23 mouse cellular contexts compared by ENCODE assay signal in genomic region chr8:111517466-111517865, GRCm38 (mm10). TPM values are rescaled to one million over a fixed set of nuclear protein-coding genes. Genes with fewer than 3 reads are reported as not detected.
DNase-seq lines count a peak whose midpoint lies in the region; ATAC-seq and TF ChIP-seq lines count a peak whose summit lies in the region.
"Had no signal": no experiment of that assay in that cellular context is flagged by ENCODE, and none has a peak within 500 bp of the region (broad histone marks: within the 10 kb centered on the region; RNA-seq: fewer than 3 reads in every experiment).

No protein-coding gene starts in this region.

- no peak overlapping the region for H3K4me2 ChIP-seq in liver, embryonic 12.5 days
- no peak overlapping the region for H3K4me2 ChIP-seq in liver, embryonic 11.5 days
- no peak overlapping the region for H3K4me2 ChIP-seq in liver, embryonic 14.5 days (ENCODE audit: low read depth)
- no peak overlapping the region for H3K4me2 ChIP-seq in liver, embryonic 15.5 days
- no peak overlapping the region for H3K4me2 ChIP-seq in forebrain, embryonic 11.5 days (ENCODE audit: low read depth, low read length, severe bottlenecking)
- H3K4me2 ChIP-seq in intestine, embryonic 16.5 days (ENCODE audit: low read depth, low read length), result no peak overlapping the region
- H3K4me2 ChIP-seq: embryonic facial prominence, embryonic 12.5 days; forebrain, embryonic 12.5 days had no signal

- ATAC-seq in liver, embryonic 12.5 days, result no peak
- ATAC-seq in liver, embryonic 11.5 days (replicated peaks; ENCODE audit: low FRiP score), result no peak
- no peak for ATAC-seq in liver, embryonic 14.5 days (ENCODE audit: insufficient read depth)
- ATAC-seq in liver, embryonic 15.5 days (ENCODE audit: insufficient read depth), result no peak
- ATAC-seq in forebrain, embryonic 11.5 days (replicated peaks; ENCODE audit: low FRiP score), result no peak
- no peak for ATAC-seq in intestine, embryonic 16.5 days
- ATAC-seq: activated CD4-positive, CD25-positive, alpha-beta regulatory T cell, adult 4 months; forebrain, embryonic 14.5 days; forebrain, embryonic 16.5 days; Patski had no signal

- H3K36me3 ChIP-seq in liver, embryonic 12.5 days, result peaks cover 22% of the 10 kb centered on the region
- 0 out of 2 replicates have a peak, but pooled peaks cover 2% of the 10 kb centered on the region for H3K36me3 ChIP-seq in liver, embryonic 11.5 days (ENCODE audit: control insufficient read depth, insufficient read depth, low read length)
- H3K36me3 ChIP-seq in liver, embryonic 14.5 days (replicated peaks; ENCODE audit: control insufficient read depth, insufficient read depth, low read depth), result no peaks in the 10 kb centered on the region
- H3K36me3 ChIP-seq in liver, embryonic 15.5 days (replicated peaks), result peaks cover 4% of the 10 kb centered on the region; the same call in 1 of the 2 replicates
- H3K36me3 ChIP-seq in forebrain, embryonic 11.5 days (ENCODE audit: control insufficient read depth, insufficient read depth, low read length), result no peaks in the 10 kb centered on the region
- H3K36me3 ChIP-seq in intestine, embryonic 16.5 days (ENCODE audit: control insufficient read depth, insufficient read depth, low read length), result no peaks in the 10 kb centered on the region
- H3K36me3 ChIP-seq: embryonic facial prominence, embryonic 12.5 days; forebrain, embryonic 12.5 days had no signal

- 76% methylated on average over 2 of the region's 2 CpGs for WGBS in liver, embryonic 12.5 days (ENCODE audit: insufficient replicate concordance)
- 84% methylated on average over 2 of the region's 2 CpGs for WGBS in liver, embryonic 11.5 days
- 74% methylated on average over 2 of the region's 2 CpGs for WGBS in liver, embryonic 14.5 days (ENCODE audit: insufficient replicate concordance)
- WGBS in liver, embryonic 15.5 days (ENCODE audit: insufficient replicate concordance), result 71% methylated on average over 2 of the region's 2 CpGs
- WGBS in forebrain, embryonic 11.5 days, result 93% methylated on average over 2 of the region's 2 CpGs
- 87% methylated on average over 2 of the region's 2 CpGs for WGBS in intestine, embryonic 16.5 days

- no peaks in the 10 kb centered on the region for H3K9me3 ChIP-seq in liver, embryonic 12.5 days (replicated peaks)
- H3K9me3 ChIP-seq in liver, embryonic 11.5 days (ENCODE audit: control insufficient read depth, low read length), result no peaks in the 10 kb centered on the region
- H3K9me3 ChIP-seq in liver, embryonic 14.5 days (ENCODE audit: control insufficient read depth, low read length), result no peaks in the 10 kb centered on the region
- no peaks in the 10 kb centered on the region for H3K9me3 ChIP-seq in liver, embryonic 15.5 days (replicated peaks)
- H3K9me3 ChIP-seq in forebrain, embryonic 11.5 days (ENCODE audit: control insufficient read depth, low read length), result no peaks in the 10 kb centered on the region
- H3K9me3 ChIP-seq in intestine, embryonic 16.5 days (ENCODE audit: control insufficient read depth, low read length), result no peaks in the 10 kb centered on the region
- H3K9me3 ChIP-seq: embryonic facial prominence, embryonic 10.5 days; embryonic facial prominence, embryonic 12.5 days; forebrain, embryonic 12.5 days had no signal

- H3K4me1 ChIP-seq in liver, embryonic 12.5 days, result peaks cover 30% of the 10 kb centered on the region
- peaks cover 14% of the 10 kb centered on the region for H3K4me1 ChIP-seq in liver, embryonic 11.5 days (replicated peaks; ENCODE audit: control insufficient read depth, insufficient read depth, low read length)
- peaks cover 4 to 19% of the 10 kb centered on the region in 2 experiments; a peak in 3 of 4 replicates for H3K4me1 ChIP-seq in liver, embryonic 14.5 days (replicated peaks; ENCODE audit: control insufficient read depth in 2 of 2, insufficient read depth in 2 of 2, low read length in 1 of 2)
- peaks cover 32% of the 10 kb centered on the region for H3K4me1 ChIP-seq in liver, embryonic 15.5 days (replicated peaks)
- H3K4me1 ChIP-seq in forebrain, embryonic 11.5 days (replicated peaks; ENCODE audit: control insufficient read depth, insufficient read depth, low read length), result 0 out of 2 replicates have a peak, but pooled peaks cover 2% of the 10 kb centered on the region
- peaks cover 8% of the 10 kb centered on the region for H3K4me1 ChIP-seq in intestine, embryonic 16.5 days (ENCODE audit: control insufficient read depth, insufficient read depth, low read length)

- peak overlapping the region; percentile 26; the same call in 1 of the 2 replicates for H3K27ac ChIP-seq in liver, embryonic 12.5 days
- H3K27ac ChIP-seq in liver, embryonic 11.5 days (ENCODE audit: low read depth, low read length), result no peak overlapping the region
- H3K27ac ChIP-seq in liver, embryonic 14.5 days, result peak overlapping the region; percentile 31; the same call in 1 of the 2 replicates
- H3K27ac ChIP-seq in liver, embryonic 15.5 days (replicated peaks), result peak overlapping the region; percentile 29; the same call in 1 of the 2 replicates
- H3K27ac ChIP-seq in forebrain, embryonic 11.5 days (ENCODE audit: low read depth, low read length), result no peak overlapping the region
- no peak overlapping the region for H3K27ac ChIP-seq in intestine, embryonic 16.5 days (ENCODE audit: low read length)
- H3K27ac ChIP-seq: embryonic facial prominence, embryonic 10.5 days; embryonic facial prominence, embryonic 12.5 days; forebrain, embryonic 12.5 days had no signal

- no peak for TF ChIP-seq CTCF in liver, embryonic 14.5 days (IDR thresholded peaks at IDR 0.05; ENCODE audit: low read depth)

- no peak for TF ChIP-seq EP300 in liver, embryonic 14.5 days (IDR thresholded peaks at IDR 0.05; ENCODE audit: low read depth)

- DNase-seq in liver, embryonic 11.5 days (ENCODE audit: low spot score), result no peak
- DNase-seq in liver, embryonic 14.5 days (ENCODE audit: low read depth in 3 of 3, low spot score in 3 of 3), result no peak
- DNase-seq in liver (no peak), A20 (ENCODE audit: low read depth, low spot score) (peak; percentile 56)
- DNase-seq in forebrain, embryonic 11.5 days (ENCODE audit: low spot score), result no peak
- DNase-seq: adrenal gland, adult 8-10 months; adrenal gland, postnatal 14 days; adrenal gland, postnatal 36 days; cerebellum, adult 11-12 months; cerebellum, adult 2 months; cerebellum, adult 9-10 months; cerebellum, postnatal 10 days; cerebellum, postnatal 25 days had no signal

- no peak overlapping the region for H3K9ac ChIP-seq in liver, embryonic 12.5 days
- no peak overlapping the region for H3K9ac ChIP-seq in liver, embryonic 11.5 days (ENCODE audit: low read depth, low read length)
- no peak overlapping the region for H3K9ac ChIP-seq in liver, embryonic 14.5 days (replicated peaks)
- no peak overlapping the region for H3K9ac ChIP-seq in liver, embryonic 15.5 days
- H3K9ac ChIP-seq in forebrain, embryonic 11.5 days (ENCODE audit: low read length), result no peak overlapping the region
- H3K9ac ChIP-seq in intestine, embryonic 16.5 days (ENCODE audit: low read depth, low read length), result no peak overlapping the region
- H3K9ac ChIP-seq: embryonic facial prominence, embryonic 12.5 days; forebrain, embryonic 12.5 days had no signal

- no peak overlapping the region for H3K4me3 ChIP-seq in liver, embryonic 12.5 days
- no peak overlapping the region for H3K4me3 ChIP-seq in liver, embryonic 11.5 days (ENCODE audit: low read depth, low read length)
- H3K4me3 ChIP-seq in liver, embryonic 14.5 days (ENCODE audit: insufficient read depth in 1 of 2, low read depth in 2 of 2, low read length in 2 of 2), result no peak overlapping the region
- H3K4me3 ChIP-seq in liver, embryonic 15.5 days (replicated peaks), result no peak overlapping the region
- no peak overlapping the region for H3K4me3 ChIP-seq in forebrain, embryonic 11.5 days (ENCODE audit: low read depth, low read length)
- H3K4me3 ChIP-seq in intestine, embryonic 16.5 days (ENCODE audit: low read length), result no peak overlapping the region
- H3K4me3 ChIP-seq: embryonic facial prominence, embryonic 10.5 days; embryonic facial prominence, embryonic 12.5 days; forebrain, embryonic 12.5 days had no signal

- no peaks in the 10 kb centered on the region for H3K27me3 ChIP-seq in liver, embryonic 12.5 days (replicated peaks)
- H3K27me3 ChIP-seq in liver, embryonic 11.5 days (replicated peaks; ENCODE audit: control insufficient read depth, insufficient read depth, low read length), result no peaks in the 10 kb centered on the region
- H3K27me3 ChIP-seq in liver, embryonic 14.5 days (ENCODE audit: control insufficient read depth, insufficient read depth, low read length), result no peaks in the 10 kb centered on the region
- H3K27me3 ChIP-seq in liver, embryonic 15.5 days, result no peaks in the 10 kb centered on the region
- H3K27me3 ChIP-seq in forebrain, embryonic 11.5 days (ENCODE audit: control insufficient read depth, insufficient read depth, low read length), result no peaks in the 10 kb centered on the region
- no peaks in the 10 kb centered on the region for H3K27me3 ChIP-seq in intestine, embryonic 16.5 days (replicated peaks; ENCODE audit: control insufficient read depth, insufficient read depth, low read length)
- H3K27me3 ChIP-seq: embryonic facial prominence, embryonic 12.5 days; forebrain, embryonic 12.5 days; Patski had no signal

RNA-seq across cellular contexts. Expression of gene Wdr59, which starts 4.4 kb away (rescaled TPM):
- 2.8 and 3.1 TPM in 2 replicates for polyA plus RNA-seq in liver, embryonic 12.5 days (2016; fragmentation: Nextera tagmentation; extraction: Ambion mirVana)
- 3.1 and 3.8 TPM in 2 replicates for polyA plus RNA-seq in liver, embryonic 11.5 days (2014; fragmentation: Nextera tagmentation; extraction: Ambion mirVana)
- polyA plus RNA-seq in liver, embryonic 14.5 days (2012; rRNA removed), result 2.3 and 2.8 TPM in 2 replicates
- 1.1 and 1.4 TPM in 2 replicates for polyA plus RNA-seq in liver, embryonic 14.5 days (2014; fragmentation: Nextera tagmentation; extraction: Ambion mirVana)
- 1.6 and 1.7 TPM in 2 replicates for polyA plus RNA-seq in liver, embryonic 15.5 days (2015; fragmentation: Nextera tagmentation; extraction: Ambion mirVana)
- 3.4 and 3.7 TPM in 2 replicates for polyA plus RNA-seq in forebrain, embryonic 11.5 days (2014; fragmentation: Nextera tagmentation; extraction: Ambion mirVana)
- polyA plus RNA-seq in intestine, embryonic 16.5 days (2015; fragmentation: Nextera tagmentation; extraction: Ambion mirVana), result 4.3 and 4.4 TPM in 2 replicates

RNA-seq across cellular contexts. Expression of gene Znrf1, which starts 18.4 kb away (rescaled TPM):
- 17.3 and 18.3 TPM in 2 replicates for polyA plus RNA-seq in liver, embryonic 12.5 days (2016; fragmentation: Nextera tagmentation; extraction: Ambion mirVana)
- 24.9 and 27.6 TPM in 2 replicates for polyA plus RNA-seq in liver, embryonic 11.5 days (2014; fragmentation: Nextera tagmentation; extraction: Ambion mirVana)
- 12.6 and 12.7 TPM in 2 replicates for polyA plus RNA-seq in liver, embryonic 14.5 days (2012; rRNA removed)
- polyA plus RNA-seq in liver, embryonic 14.5 days (2014; fragmentation: Nextera tagmentation; extraction: Ambion mirVana), result 4.4 and 5.4 TPM in 2 replicates
- 6.6 and 8.6 TPM in 2 replicates for polyA plus RNA-seq in liver, embryonic 15.5 days (2015; fragmentation: Nextera tagmentation; extraction: Ambion mirVana)
- polyA plus RNA-seq in forebrain, embryonic 11.5 days (2014; fragmentation: Nextera tagmentation; extraction: Ambion mirVana), result 64.1 and 71.5 TPM in 2 replicates
- polyA plus RNA-seq in intestine, embryonic 16.5 days (2015; fragmentation: Nextera tagmentation; extraction: Ambion mirVana), result 11.0 and 13.1 TPM in 2 replicates

Comparison
In these comparisons a context has a peak if more than half of its experiments do, and no peak if none do; other contexts are left out.
1. H3K27ac ChIP-seq: peak in liver, embryonic 12.5 days (single experiment), liver, embryonic 14.5 days (single experiment) and liver, embryonic 15.5 days (single experiment); none in liver, embryonic 11.5 days (single experiment), forebrain, embryonic 11.5 days (single experiment) and intestine, embryonic 16.5 days (single experiment).